Mouse (Mus musculus): Measurements from ENCODE around the gene Traf4. TPM values are rescaled to one million over a fixed set of nuclear protein-coding genes. Genes with fewer than 3 reads are reported as not detected.
"Not testable (repeated sequence)": the region's sequence is repeated elsewhere in the genome, so short reads cannot be mapped to it uniquely, and the experiment has no call there.

The Traf4 gene
- total RNA-seq, 2 experiments from 2014 or later = 10.9 to 15.0 TPM

DNA sequence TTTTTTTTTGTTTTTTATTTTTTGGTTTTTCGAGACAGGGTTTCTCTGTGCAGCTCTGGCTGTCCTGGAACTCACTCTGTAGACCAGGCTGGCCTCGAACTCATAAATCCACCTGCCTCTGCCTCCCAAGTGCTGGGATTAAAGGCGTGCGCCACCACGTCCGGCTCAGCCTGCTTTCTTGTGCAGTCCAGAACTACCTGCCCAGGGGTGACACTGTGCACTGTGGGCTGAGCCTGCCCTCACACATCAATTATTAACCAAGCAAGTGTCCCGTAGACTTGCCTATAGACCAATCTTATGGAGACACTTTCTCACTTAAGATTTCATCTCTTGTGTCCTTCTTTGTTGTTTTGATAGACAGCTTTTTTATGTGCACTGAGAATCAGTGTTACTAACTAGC lies 30.1 kb downstream of the Traf4 start:
- DNase-seq = not testable (repeated sequence)

DNA sequence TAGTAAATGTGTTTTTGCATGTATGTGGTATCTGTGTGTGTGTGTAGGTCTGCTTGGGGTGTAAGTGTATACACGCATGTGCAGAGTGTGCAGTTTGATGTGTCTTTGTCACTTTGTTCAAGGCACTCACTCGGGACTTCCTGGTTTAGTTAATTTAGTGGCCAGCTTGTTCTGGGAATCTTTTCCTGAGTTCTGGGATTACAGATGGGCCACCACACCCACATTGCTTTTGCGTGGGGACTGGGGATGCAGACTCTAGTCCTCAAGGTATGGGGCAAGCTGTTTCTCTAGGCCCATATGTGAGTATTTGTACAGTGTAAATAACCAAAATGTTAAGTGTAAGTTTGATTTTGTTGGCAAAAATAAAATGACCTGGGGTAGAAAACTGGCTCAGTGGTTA lies 31.0 kb downstream of the Traf4 start:
- DNase-seq = peak in 1 of 2 experiments; percentile 22

DNA sequence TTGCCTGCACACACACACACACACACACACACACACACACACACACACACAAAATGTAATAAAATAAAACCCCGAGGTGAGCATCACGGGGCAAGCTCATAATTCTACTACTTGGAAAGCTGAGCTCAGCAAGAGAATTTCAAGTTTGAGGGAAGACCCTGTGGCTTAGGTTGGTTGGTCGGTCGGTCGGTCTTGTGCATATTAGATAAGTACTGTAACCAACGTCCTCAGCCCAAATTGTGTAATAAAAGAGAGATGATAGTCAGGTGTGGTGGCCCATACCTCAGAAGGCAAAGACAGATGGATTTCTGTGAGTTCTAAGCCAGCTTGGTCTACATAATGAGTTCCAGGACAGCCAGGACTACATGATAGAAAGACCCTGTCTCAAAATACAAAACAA lies 31.5 kb downstream of the Traf4 start:
- no peak for DNase-seq

DNA sequence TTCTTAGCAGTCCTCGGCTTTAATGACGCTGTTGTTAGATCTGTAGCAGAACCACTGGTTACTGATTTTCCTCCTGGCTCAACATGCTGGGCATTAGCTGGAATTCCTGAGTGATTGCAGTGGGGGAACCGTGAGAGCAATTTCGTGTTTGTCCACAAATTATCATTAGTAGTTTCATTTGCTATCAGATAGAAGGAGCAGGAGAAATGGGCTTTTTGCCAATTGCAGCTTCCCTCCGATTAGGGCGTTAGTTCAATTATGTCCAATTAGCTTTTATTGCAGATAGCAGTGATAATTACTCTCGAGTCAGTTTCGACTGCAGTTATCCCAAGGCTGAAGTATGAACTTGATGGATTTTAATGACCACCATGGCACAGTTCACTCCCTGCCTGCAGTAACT lies 35.9 kb downstream of the Traf4 start:
- DNase-seq = no peak

DNA sequence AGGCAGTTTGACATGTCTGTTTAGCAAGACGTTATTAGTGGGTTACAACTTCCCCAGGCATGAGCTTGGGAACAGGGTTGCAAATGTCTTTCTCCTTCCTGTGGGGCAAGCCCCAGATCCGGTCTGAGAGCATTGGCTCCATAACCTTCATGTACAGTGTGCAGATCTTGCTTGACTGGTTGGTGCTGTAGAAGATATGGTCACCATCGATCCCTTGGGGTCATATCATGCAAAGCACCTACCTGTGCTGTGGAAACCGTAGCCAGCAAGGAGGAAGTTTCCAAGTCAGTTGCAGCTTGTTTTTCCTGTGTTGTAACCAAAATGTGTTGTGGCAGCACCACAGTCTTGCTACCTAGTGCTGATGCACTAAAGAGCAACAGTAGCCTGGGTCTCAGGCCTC lies 38.6 kb downstream of the Traf4 start:
- no peak for DNase-seq

DNA sequence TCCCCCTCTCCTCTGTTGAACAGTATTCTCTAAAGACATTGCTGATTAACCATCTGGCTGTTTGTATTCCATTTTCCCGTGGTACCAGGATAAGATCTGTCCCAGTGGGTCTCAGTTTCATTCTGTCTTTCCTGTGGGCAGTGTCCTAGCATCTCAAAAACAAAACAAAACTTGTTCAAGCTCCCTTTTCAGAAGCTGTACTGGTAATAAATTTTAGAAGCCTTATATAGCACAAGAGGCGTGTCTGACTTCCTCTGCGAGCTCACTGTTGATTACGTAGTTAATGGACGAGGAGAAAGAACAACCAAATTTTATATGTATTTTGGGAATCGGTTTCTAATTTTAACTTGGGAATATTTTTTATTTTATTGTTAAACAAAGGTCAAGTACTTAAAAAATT lies 39.7 kb downstream of the Traf4 start:
- DNase-seq = no peak

DNA sequence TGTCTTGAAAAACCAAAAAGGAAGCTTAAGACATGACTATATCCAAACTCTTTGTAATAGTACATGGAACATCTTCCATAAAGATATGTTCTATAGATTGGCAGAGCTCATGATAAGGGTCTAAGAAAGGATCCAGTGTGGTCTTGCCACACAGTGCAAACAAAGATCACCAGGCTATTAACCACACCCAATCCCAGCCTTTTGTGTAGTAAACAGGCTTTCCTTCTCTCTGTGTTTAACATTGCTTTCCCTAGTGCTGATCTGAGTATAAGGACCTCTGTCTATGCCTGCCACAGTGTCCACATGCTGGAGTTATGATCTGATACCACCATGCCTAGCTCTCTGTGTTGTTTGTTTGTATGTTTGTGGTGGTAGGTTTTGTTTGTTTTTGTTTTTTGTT lies 41.6 kb downstream of the Traf4 start:
- no peak for DNase-seq

DNA sequence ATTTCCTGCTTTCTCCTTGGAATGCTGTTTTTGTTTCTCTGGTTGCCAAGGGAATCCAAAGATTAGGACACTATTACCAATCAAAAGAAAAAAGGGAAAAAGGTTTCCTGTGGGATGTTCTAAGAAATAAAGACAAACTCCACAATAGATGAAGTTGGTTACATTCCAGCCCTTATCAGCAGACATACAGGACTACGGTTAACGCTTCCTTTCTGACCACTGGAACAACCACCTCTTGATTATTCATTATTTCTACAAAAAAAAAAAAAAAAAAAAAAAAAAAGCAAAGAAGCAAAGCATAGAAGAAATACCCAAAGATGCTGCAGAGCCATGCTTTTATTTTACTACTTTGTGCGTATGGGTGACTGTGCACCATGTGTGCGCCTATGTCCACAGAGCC lies 42.6 kb downstream of the Traf4 start:
- DNase-seq = no peak

DNA sequence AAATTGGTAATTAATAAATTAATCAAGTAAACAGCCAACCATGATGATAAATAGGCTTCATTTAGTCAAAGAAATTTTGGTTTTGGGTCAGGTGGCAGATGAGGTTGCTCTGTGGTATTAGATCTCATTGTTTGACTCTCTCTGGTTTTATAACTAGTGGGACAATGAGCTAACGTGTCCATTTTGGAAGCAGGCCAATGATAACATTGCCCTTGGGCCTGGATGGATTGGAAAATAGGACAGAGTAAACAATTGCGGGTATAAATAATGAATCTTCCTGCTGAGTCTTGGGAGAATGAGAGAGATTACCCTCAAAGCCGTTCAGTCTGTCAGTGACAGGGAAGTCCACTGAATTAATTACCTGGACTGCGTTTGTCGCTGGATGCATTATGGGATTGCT lies 44.2 kb downstream of the Traf4 start:
- no peak for DNase-seq

DNA sequence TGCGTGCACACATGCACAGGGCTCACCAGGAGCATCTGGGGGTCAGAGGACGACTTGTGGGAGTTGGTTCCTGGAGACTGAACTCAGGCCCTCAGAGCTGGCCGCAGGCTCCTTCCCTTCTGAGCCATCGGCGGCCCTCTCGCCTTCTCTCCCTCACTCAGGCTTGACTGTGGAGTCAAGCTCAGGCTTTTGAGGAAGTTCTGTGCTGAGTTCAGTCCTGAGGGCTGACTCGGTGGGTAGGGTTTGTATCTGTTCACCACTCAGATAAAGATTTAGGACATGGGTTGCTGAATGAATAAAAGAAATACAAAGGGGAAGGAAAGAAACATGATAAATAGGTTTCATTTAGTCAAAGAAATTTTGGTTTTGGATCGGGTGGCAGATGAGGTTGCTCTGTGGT lies 45.5 kb downstream of the Traf4 start:
- no peak for DNase-seq

DNA sequence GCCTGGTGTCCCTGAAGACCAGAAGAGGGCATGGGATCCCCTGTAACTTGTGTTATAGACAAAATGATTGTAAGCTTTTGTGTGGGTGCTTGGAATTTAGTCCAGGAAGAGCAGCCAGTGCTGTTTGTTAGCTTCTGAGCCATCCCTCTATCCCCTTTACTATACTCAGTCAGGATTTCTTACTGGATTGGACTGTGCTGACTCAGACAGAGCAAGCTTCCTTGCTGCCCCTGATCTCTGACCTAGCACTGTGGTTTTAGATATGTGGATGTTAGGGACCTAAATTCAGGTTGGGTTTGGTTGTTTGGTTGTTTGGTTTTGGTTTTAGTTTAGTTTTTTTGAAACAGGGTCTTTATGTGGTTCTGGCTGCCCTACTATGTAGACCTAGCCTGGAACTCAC lies 46.9 kb downstream of the Traf4 start:
- DNase-seq = no peak

DNA sequence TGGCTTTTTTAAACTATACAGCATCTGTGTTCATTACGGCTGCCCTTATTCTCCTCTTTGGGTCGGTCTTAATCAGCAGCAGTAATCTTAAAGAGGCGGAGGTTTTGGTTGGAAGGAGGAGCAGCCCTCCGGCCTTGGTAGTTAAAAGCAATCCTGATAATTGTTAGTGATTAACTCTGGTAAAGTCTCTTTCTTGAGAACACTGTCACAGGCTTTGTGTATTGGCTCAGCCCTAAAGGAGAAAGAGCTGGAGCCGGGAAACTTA lies 49.3 kb downstream of the Traf4 start:
- no peak for DNase-seq

DNA sequence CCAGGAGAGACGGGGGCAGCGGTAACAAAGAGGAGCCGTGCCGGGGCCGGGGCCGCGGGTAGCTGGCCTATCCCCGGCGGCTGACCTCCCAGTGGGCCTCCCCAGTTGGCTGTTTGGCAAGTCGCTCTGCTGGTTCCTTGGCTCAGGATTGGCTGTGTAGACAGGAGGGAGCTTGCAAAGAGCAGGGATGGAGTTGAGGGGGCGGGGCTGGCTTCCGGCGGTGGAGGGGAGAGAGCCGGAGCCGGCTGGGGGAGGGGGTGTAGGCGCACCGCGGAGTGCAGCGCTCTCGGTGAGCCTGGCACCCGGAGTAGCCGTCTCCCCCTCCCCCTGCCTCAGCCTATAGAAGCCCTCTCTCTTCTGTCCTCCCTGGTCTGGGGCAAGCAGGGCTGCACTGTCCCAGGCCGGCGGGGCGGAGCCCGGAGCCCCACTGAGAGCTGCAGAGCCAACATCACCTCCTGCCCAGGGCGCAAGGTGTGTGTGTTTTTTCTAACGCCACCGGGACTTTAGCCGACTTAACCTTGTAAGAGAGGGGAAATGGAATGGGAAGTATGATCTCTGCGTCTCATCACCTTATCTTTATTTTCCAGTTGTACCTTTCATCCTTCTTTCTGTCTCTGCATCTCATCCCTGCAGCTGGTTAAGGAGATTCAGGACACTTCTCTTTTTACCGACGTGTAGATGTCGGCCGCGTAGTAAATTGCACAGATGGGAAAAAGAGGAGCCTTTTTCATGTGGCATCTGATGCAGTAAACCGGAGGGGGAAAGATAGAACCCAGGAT lies 49.8 kb downstream of the Traf4 start:
- DNase-seq = peak; percentile 91 to 93

DNA sequence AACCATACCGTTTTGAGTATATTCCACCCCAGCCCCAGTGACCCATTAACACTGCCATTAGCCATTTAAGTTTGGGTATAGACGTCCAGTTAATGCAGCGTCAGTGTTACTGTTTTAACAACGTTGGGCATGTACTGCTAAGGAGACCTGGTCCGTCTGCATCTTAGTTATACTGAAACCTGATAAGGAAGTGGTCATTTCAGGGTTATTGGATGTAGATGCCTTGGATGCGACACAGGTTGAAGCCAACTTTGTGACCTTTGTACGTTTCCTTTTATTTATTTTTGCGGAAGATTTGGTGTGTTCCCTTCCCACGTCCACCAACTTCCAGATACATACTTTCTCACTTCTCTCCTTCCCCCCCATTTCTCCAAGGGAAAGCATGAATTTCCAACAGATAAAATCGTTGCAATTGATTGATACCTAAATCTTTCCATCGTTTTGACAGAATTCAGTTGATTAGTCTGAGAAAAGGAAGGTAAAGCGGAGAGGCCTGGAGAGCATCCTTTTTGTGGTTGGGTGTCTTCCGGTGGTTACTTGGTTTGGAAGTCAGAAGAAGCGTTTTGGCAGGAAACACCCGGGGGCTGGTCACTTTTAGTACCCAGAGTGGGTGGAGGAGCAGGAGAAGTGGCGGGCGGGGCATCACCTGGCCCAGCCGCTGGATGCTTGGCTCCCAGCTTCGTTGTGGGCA lies 50.6 kb downstream of the Traf4 start:
- no peak for DNase-seq

DNA sequence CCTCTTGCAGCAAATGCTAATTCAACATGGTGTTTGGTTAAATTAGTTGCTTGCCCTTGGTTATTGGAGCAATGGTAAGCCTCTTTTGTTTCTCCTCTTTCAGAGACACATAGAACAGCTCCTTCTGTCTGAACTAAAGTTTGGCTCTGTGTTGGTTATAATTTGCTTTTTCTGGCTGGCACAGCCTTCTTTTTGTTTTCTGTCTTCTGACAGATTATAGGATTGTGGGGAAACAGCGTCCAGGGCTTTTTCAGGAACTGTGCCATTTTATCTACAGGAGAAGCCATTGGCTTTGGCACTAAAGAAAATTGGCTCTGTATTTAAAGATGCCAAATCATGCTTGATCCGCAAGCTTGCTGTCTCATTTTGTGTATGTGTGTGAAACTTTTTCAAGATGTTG lies 51.8 kb downstream of the Traf4 start:
- DNase-seq = peak in 1 of 2 experiments; percentile 11

Small RNA genes within 50 kb of the gene (microRNA-seq; reads per million reads assigned to microRNA genes)
- gene Mir7653 = 1.1 to 1.5 reads per million in 2 experiments

Other genes with a start within 250 kb of the Traf4 start
- gene Sez6, start 234.8 kb downstream of the Traf4 start, total RNA-seq (2021) = 100 to 1,000 TPM; 148 to 153 TPM
- gene Phf12, start 182.8 kb downstream of the Traf4 start, total RNA-seq (2021) = 10 to 100 TPM; 48.3 to 51.2 TPM
- 1 to 10 TPM; 4.5 to 6.2 TPM for gene Dhrs13, start 133.3 kb downstream of the Traf4 start, total RNA-seq (2021)
- gene Flot2, start 127.7 kb downstream of the Traf4 start, total RNA-seq (2021) = 10 to 100 TPM; 71.8 to 74.3 TPM
- 10 to 100 TPM; 19.8 to 21.2 TPM for gene Eral1, start 85.2 kb downstream of the Traf4 start, total RNA-seq (2021)
- 10 to 100 TPM; 29.5 to 33.0 TPM for gene Fam222b, start 70.9 kb downstream of the Traf4 start, total RNA-seq (2021)
- gene Nek8, start 11.1 kb upstream of the Traf4 start, total RNA-seq (2021) = 1 to 10 TPM; 2.4 to 2.5 TPM
- gene Tlcd1, start 11.1 kb upstream of the Traf4 start, total RNA-seq (2021) = 10 to 100 TPM; 22.3 to 24.0 TPM
- gene Rpl23a, start 18.0 kb upstream of the Traf4 start, total RNA-seq (2021) = 100 to 1,000 TPM; 714 to 715 TPM
- gene Rab34, start 22.8 kb upstream of the Traf4 start, total RNA-seq (2021) = 10 to 100 TPM; 26.8 to 28.5 TPM
- 1 to 10 TPM; 3.6 to 5.7 TPM for gene Proca1, start 27.8 kb upstream of the Traf4 start, total RNA-seq (2021)
- 10 to 100 TPM; 61.0 to 66.3 TPM for gene Sdf2, start 80.2 kb upstream of the Traf4 start, total RNA-seq (2021)
- 100 to 1,000 TPM; 116 to 125 TPM for gene Supt6, start 80.4 kb upstream of the Traf4 start, total RNA-seq (2021)
- 100 to 1,000 TPM; 194 to 217 TPM for gene 2610507B11Rik, start 96.2 kb upstream of the Traf4 start, total RNA-seq (2021)
- gene BC030499, start 125.3 kb upstream of the Traf4 start, total RNA-seq (2021) = 1 to 10 TPM; 7.2 to 7.8 TPM
- gene Spag5, start 135.9 kb upstream of the Traf4 start, total RNA-seq (2021) = 10 to 100 TPM in 1 of 2 experiments, 1 to 10 TPM in 1; 6.9 to 10.1 TPM
- 100 to 1,000 TPM; 781 to 864 TPM for gene Aldoc, start 157.4 kb upstream of the Traf4 start, total RNA-seq (2021)
- 10 to 100 TPM; 57.9 to 59.0 TPM for gene Pigs, start 162.8 kb upstream of the Traf4 start, total RNA-seq (2021)
- 10 to 100 TPM; 31.6 to 36.4 TPM for gene Unc119, start 177.9 kb upstream of the Traf4 start, total RNA-seq (2021)
- gene Foxn1, start 221.0 kb upstream of the Traf4 start, total RNA-seq (2021) = not detected

Measured in layer of hippocampus, postnatal 36 days (tissue).